12 mouse cellular contexts compared by ENCODE assay signal in genomic region chrX:7640785-7641184, GRCm38 (mm10). TPM values are rescaled to one million over a fixed set of nuclear protein-coding genes. Genes with fewer than 3 reads are reported as not detected.
A peak's percentile ranks its signal among the peaks of the same experiment; 100 is the strongest.
DNase-seq lines count a peak whose midpoint lies in the region; ATAC-seq and TF ChIP-seq lines count a peak whose summit lies in the region.
"Had no signal": no experiment of that assay in that cellular context is flagged by ENCODE, and none has a peak within 500 bp of the region (broad histone marks: within the 10 kb centered on the region; RNA-seq: fewer than 3 reads in every experiment).

No protein-coding gene starts in this region.

- no peak overlapping the region for H3K9ac ChIP-seq in liver, postnatal 0 days (replicated peaks)
- peak overlapping the region; percentile 23 for H3K9ac ChIP-seq in forebrain, embryonic 15.5 days (replicated peaks)
- no peak overlapping the region for H3K9ac ChIP-seq in midbrain, embryonic 12.5 days (replicated peaks)
- H3K9ac ChIP-seq: liver, embryonic 15.5 days had no signal

- WGBS in liver, postnatal 0 days (ENCODE audit: insufficient replicate concordance) = 42% methylated on average over 12 of the region's 12 CpGs
- 53% methylated on average over 10 of the region's 12 CpGs for WGBS in forebrain, embryonic 15.5 days
- WGBS in midbrain, embryonic 12.5 days = 55% methylated on average over 12 of the region's 12 CpGs

- no peak for ATAC-seq in liver, postnatal 0 days
- ATAC-seq in forebrain, embryonic 15.5 days (replicated peaks) = 0 out of 2 replicates have a peak, but pooled peaks have one; percentile 15
- ATAC-seq in midbrain, embryonic 12.5 days (ENCODE audit: low FRiP score, low read depth) = no peak
- ATAC-seq: activated CD4-positive, CD25-positive, alpha-beta regulatory T cell, adult 4 months had no signal

- no peak for TF ChIP-seq EP300 in liver, postnatal 0 days (IDR thresholded peaks at IDR 0.05; ENCODE audit: low read depth)

- no peak overlapping the region for H3K4me2 ChIP-seq in liver, postnatal 0 days (ENCODE audit: low read depth, low read length)
- peak overlapping the region; percentile 54 for H3K4me2 ChIP-seq in forebrain, embryonic 15.5 days (replicated peaks)
- H3K4me2 ChIP-seq in midbrain, embryonic 12.5 days (replicated peaks) = peak overlapping the region; percentile 54
- H3K4me2 ChIP-seq: liver, embryonic 15.5 days had no signal

- no peak for TF ChIP-seq CTCF in liver, postnatal 0 days (IDR thresholded peaks at IDR 0.05; ENCODE audit: low read depth)

- DNase-seq in liver = peak; percentile 12
- DNase-seq in liver, postnatal 0 days = no peak
- DNase-seq in retina, postnatal 7 days (ENCODE audit: low read depth, low spot score) = peak; percentile 75
- DNase-seq in lung, adult 18-20 months = no peak
- no peak for DNase-seq in urinary bladder, adult 2 months (ENCODE audit: low spot score)
- DNase-seq: kidney, postnatal 10 days; thymus, postnatal 4 days had no signal

- H3K9me3 ChIP-seq in liver, postnatal 0 days (ENCODE audit: low read length) = no peaks in the 10 kb centered on the region
- no peaks in the 10 kb centered on the region for H3K9me3 ChIP-seq in forebrain, embryonic 15.5 days
- H3K9me3 ChIP-seq in midbrain, embryonic 12.5 days = no peaks in the 10 kb centered on the region
- H3K9me3 ChIP-seq: liver, embryonic 15.5 days; megakaryocyte, embryonic 14.5 days had no signal

- no peak overlapping the region for H3K27ac ChIP-seq in liver, postnatal 0 days (ENCODE audit: low read depth)
- 0 out of 2 replicates have a peak overlapping the region, but pooled peaks have one; percentile 4 for H3K27ac ChIP-seq in forebrain, embryonic 15.5 days (replicated peaks)
- no peak overlapping the region for H3K27ac ChIP-seq in midbrain, embryonic 12.5 days (replicated peaks)
- H3K27ac ChIP-seq: liver, embryonic 15.5 days had no signal

- no peaks in the 10 kb centered on the region for H3K36me3 ChIP-seq in liver, postnatal 0 days (replicated peaks; ENCODE audit: insufficient read depth, low read length)
- peaks cover 8% of the 10 kb centered on the region; the same call in 1 of the 2 replicates for H3K36me3 ChIP-seq in forebrain, embryonic 15.5 days
- peaks cover 5% of the 10 kb centered on the region; the same call in 1 of the 2 replicates for H3K36me3 ChIP-seq in midbrain, embryonic 12.5 days
- H3K36me3 ChIP-seq: liver, embryonic 15.5 days had no signal

- H3K4me1 ChIP-seq in liver, postnatal 0 days (ENCODE audit: insufficient read depth) = no peaks in the 10 kb centered on the region
- H3K4me1 ChIP-seq in forebrain, embryonic 15.5 days = peaks cover 11% of the 10 kb centered on the region
- no peaks in the 10 kb centered on the region for H3K4me1 ChIP-seq in midbrain, embryonic 12.5 days

- peaks cover 16% of the 10 kb centered on the region for H3K27me3 ChIP-seq in liver, postnatal 0 days (ENCODE audit: insufficient read depth, low read length)
- H3K27me3 ChIP-seq in forebrain, embryonic 15.5 days = no peaks in the 10 kb centered on the region
- H3K27me3 ChIP-seq in midbrain, embryonic 12.5 days = no peaks in the 10 kb centered on the region

- no peak overlapping the region for H3K4me3 ChIP-seq in liver, postnatal 0 days (ENCODE audit: low read depth, low read length)
- H3K4me3 ChIP-seq in forebrain, embryonic 15.5 days = peak overlapping the region; percentile 22
- peak overlapping the region; percentile 14 for H3K4me3 ChIP-seq in midbrain, embryonic 12.5 days
- H3K4me3 ChIP-seq: liver, embryonic 15.5 days; megakaryocyte, embryonic 14.5 days had no signal

RNA-seq across cellular contexts. Expression of gene Syp, which starts 2.5 kb away (rescaled TPM):
- 0.04 TPM in 1 of 2 replicates, not detected in the other for polyA plus RNA-seq in liver, postnatal 0 days (2015; fragmentation: Nextera tagmentation; extraction: Ambion mirVana)
- polyA plus RNA-seq in forebrain, embryonic 15.5 days (2015; fragmentation: Nextera tagmentation; extraction: Ambion mirVana) = 109 and 120 TPM in 2 replicates
- 39.9 and 40.8 TPM in 2 replicates for polyA plus RNA-seq in midbrain, embryonic 12.5 days (2016; fragmentation: Nextera tagmentation; extraction: Ambion mirVana)
- polyA plus RNA-seq in urinary bladder, adult 2 months (2012; rRNA removed) = 3.6 and 4.0 TPM in 2 replicates

RNA-seq across cellular contexts. Expression of gene Prickle3, which starts 16.3 kb away (rescaled TPM):
- polyA plus RNA-seq in liver, postnatal 0 days (2015; fragmentation: Nextera tagmentation; extraction: Ambion mirVana) = 1.7 TPM in 2 replicates
- polyA plus RNA-seq in forebrain, embryonic 15.5 days (2015; fragmentation: Nextera tagmentation; extraction: Ambion mirVana) = 1.3 and 1.9 TPM in 2 replicates
- 2.6 and 2.7 TPM in 2 replicates for polyA plus RNA-seq in midbrain, embryonic 12.5 days (2016; fragmentation: Nextera tagmentation; extraction: Ambion mirVana)
- 12.1 and 16.3 TPM in 2 replicates for polyA plus RNA-seq in urinary bladder, adult 2 months (2012; rRNA removed)

RNA-seq across cellular contexts. Expression of gene Plp2, which starts 30.4 kb away (rescaled TPM):
- polyA plus RNA-seq in liver, postnatal 0 days (2015; fragmentation: Nextera tagmentation; extraction: Ambion mirVana) = 25.7 TPM in 2 replicates
- polyA plus RNA-seq in forebrain, embryonic 15.5 days (2015; fragmentation: Nextera tagmentation; extraction: Ambion mirVana) = 36.8 and 40.0 TPM in 2 replicates
- polyA plus RNA-seq in midbrain, embryonic 12.5 days (2016; fragmentation: Nextera tagmentation; extraction: Ambion mirVana) = 29.2 and 33.2 TPM in 2 replicates
- 233 and 234 TPM in 2 replicates for polyA plus RNA-seq in urinary bladder, adult 2 months (2012; rRNA removed)

RNA-seq across cellular contexts. Expression of gene Cacna1f, which starts 33.9 kb away (rescaled TPM):
- polyA plus RNA-seq in liver, postnatal 0 days (2015; fragmentation: Nextera tagmentation; extraction: Ambion mirVana) = 0.05 and 0.07 TPM in 2 replicates
- polyA plus RNA-seq in forebrain, embryonic 15.5 days (2015; fragmentation: Nextera tagmentation; extraction: Ambion mirVana) = 0.05 and 0.19 TPM in 2 replicates
- polyA plus RNA-seq in midbrain, embryonic 12.5 days (2016; fragmentation: Nextera tagmentation; extraction: Ambion mirVana) = not detected in 2 replicates
- 0.01 TPM in 2 replicates for polyA plus RNA-seq in urinary bladder, adult 2 months (2012; rRNA removed)
- polyA plus RNA-seq: activated CD4-positive, CD25-positive, alpha-beta regulatory T cell, adult 4 months had no signal

RNA-seq across cellular contexts. Expression of gene Ccdc22, which starts 35.5 kb away (rescaled TPM):
- 9.9 and 10.5 TPM in 2 replicates for polyA plus RNA-seq in liver, postnatal 0 days (2015; fragmentation: Nextera tagmentation; extraction: Ambion mirVana)
- polyA plus RNA-seq in forebrain, embryonic 15.5 days (2015; fragmentation: Nextera tagmentation; extraction: Ambion mirVana) = 40.5 and 42.4 TPM in 2 replicates
- polyA plus RNA-seq in midbrain, embryonic 12.5 days (2016; fragmentation: Nextera tagmentation; extraction: Ambion mirVana) = 30.3 and 30.8 TPM in 2 replicates
- 12.0 and 12.5 TPM in 2 replicates for polyA plus RNA-seq in urinary bladder, adult 2 months (2012; rRNA removed)

Comparison
In these comparisons a context has a peak if more than half of its experiments do, and no peak if none do; other contexts are left out.
1. DNase-seq: peak in liver (single experiment) and retina, postnatal 7 days (single experiment); none in liver, postnatal 0 days (single experiment), lung, adult 18-20 months (0 of 2) and urinary bladder, adult 2 months (single experiment).